Mouse (Mus musculus): ENCODE measurements at regions not wholly inside any gene's neighbourhood (a gene's known extent, or its start where the extent isn't known, plus 50 kb on each side); places are given as distances from the start of the nearest gene placed in this dataset.

GRCm38 (mm10) chr4:39179445-39179844 is 270.6 kb upstream of the 1700009N14Rik start:
- CTCF ChIA-PET = no interaction called here
- POLR2A ChIA-PET = no interaction called here

GRCm38 (mm10) chr4:39185680-39186079 is 264.4 kb upstream of the 1700009N14Rik start:
- TF ChIP-seq CTCF (IDR thresholded peaks at IDR 0.05) = no peak
- ATAC-seq (no peak), DNase-seq (ENCODE audit: low read depth, low spot score) (no peak)
- CTCF ChIA-PET = interaction anchor here (1.3 kb wide), 1 partner anchor 32 kb away, joined by 3 read pairs; no protein-coding TSS in a partner anchor
- POLR2A ChIA-PET = no interaction called here
- in situ Hi-C loops (cut with MboI; ENCODE audit: low pct_unique_long_range_greater_than_20kb) = no loop called here
- H3K27me3 ChIP-seq = no peaks in the 10 kb centered on the region

More at GRCm38 (mm10) chr4:39179445-39179844, 270.6 kb upstream of the 1700009N14Rik start:
- DNase-seq (ENCODE audit: low read depth, low spot score) (no peak), ATAC-seq (no peak)
- H3K27me3 ChIP-seq = no peaks in the 10 kb centered on the region
- no peak for TF ChIP-seq CTCF (IDR thresholded peaks at IDR 0.05)
- in situ Hi-C loops (cut with MboI; ENCODE audit: low pct_unique_long_range_greater_than_20kb) = no loop called here

GRCm38 (mm10) chr4:39199152-39199551 is 250.9 kb upstream of the 1700009N14Rik start:
- in situ Hi-C loops (cut with MboI; ENCODE audit: low pct_unique_long_range_greater_than_20kb) = no loop called here
- H3K27me3 ChIP-seq = no peaks in the 10 kb centered on the region
- no peak for TF ChIP-seq CTCF (IDR thresholded peaks at IDR 0.05)
- CTCF ChIA-PET = no interaction called here
- DNase-seq (ENCODE audit: low read depth, low spot score) = no peak
- ATAC-seq = no peak
- POLR2A ChIA-PET = no interaction called here

- no peak for TF ChIP-seq CTCF (IDR thresholded peaks at IDR 0.05)
- DNase-seq (ENCODE audit: low read depth, low spot score) (no peak), ATAC-seq (no peak)
- ChIA-PET POLR2A (no interaction called here), CTCF (no interaction called here)
- peaks cover 5% of the 10 kb centered on the region for H3K27me3 ChIP-seq
- in situ Hi-C loops (cut with MboI; ENCODE audit: low pct_unique_long_range_greater_than_20kb) = no loop called here
These were observed 239.5 kb upstream of the 1700009N14Rik start for GRCm38 (mm10) chr4:39210599-39210998.

Data from Patski (cell line).